Mouse (Mus musculus): ENCODE results near the gene Sf3b3.

Sf3b3 gene

GRCm38 (mm10) chr8:110847645-110848495, 1.3 kb upstream of the Sf3b3 start:
- no peak for DNase-seq (ENCODE audit: low spot score)

GRCm38 (mm10) chr8:110847171-110847549, 573 bp upstream of the Sf3b3 start:
- no peak for DNase-seq (ENCODE audit: low spot score)

GRCm38 (mm10) chr8:110845821-110846404, 674 bp downstream of the Sf3b3 start:
- no peak for DNase-seq (ENCODE audit: low spot score)

GRCm38 (mm10) chr8:110844941-110845340, 1.6 kb downstream of the Sf3b3 start:
- DNase-seq (ENCODE audit: low spot score): no peak

- DNase-seq (ENCODE audit: low spot score): no peak
Observed at GRCm38 (mm10) chr8:110843207-110843606, 3.4 kb downstream of the Sf3b3 start.

- DNase-seq (ENCODE audit: low spot score): no peak
Observed at GRCm38 (mm10) chr8:110842012-110842574, 4.5 kb downstream of the Sf3b3 start.

- no peak for DNase-seq (ENCODE audit: low spot score)
Observed at GRCm38 (mm10) chr8:110831956-110832355, 14.6 kb downstream of the Sf3b3 start.

- no peak for DNase-seq (ENCODE audit: low spot score)
Observed at GRCm38 (mm10) chr8:110828511-110828910, 18.1 kb downstream of the Sf3b3 start.

- DNase-seq (ENCODE audit: low spot score): no peak
Observed at GRCm38 (mm10) chr8:110824861-110825260, 21.7 kb downstream of the Sf3b3 start.

GRCm38 (mm10) chr8:110821960-110822359, 24.6 kb downstream of the Sf3b3 start:
- no peak for DNase-seq (ENCODE audit: low spot score)

- DNase-seq (ENCODE audit: low spot score): no peak
Observed at GRCm38 (mm10) chr8:110820257-110820656, 26.3 kb downstream of the Sf3b3 start.

GRCm38 (mm10) chr8:110818593-110818992, 28.0 kb downstream of the Sf3b3 start:
- DNase-seq (ENCODE audit: low spot score): no peak

GRCm38 (mm10) chr8:110816990-110817389, 29.6 kb downstream of the Sf3b3 start:
- DNase-seq (ENCODE audit: low spot score): no peak

GRCm38 (mm10) chr8:110815308-110815707, 31.3 kb downstream of the Sf3b3 start:
- no peak for DNase-seq (ENCODE audit: low spot score)

- no peak for DNase-seq (ENCODE audit: low spot score)
Observed at GRCm38 (mm10) chr8:110813081-110813812, 33.3 kb downstream of the Sf3b3 start.

- DNase-seq (ENCODE audit: low spot score): no peak
Observed at GRCm38 (mm10) chr8:110812349-110813080, 34.1 kb downstream of the Sf3b3 start.

GRCm38 (mm10) chr8:110811793-110812192, 34.8 kb downstream of the Sf3b3 start:
- no peak for DNase-seq (ENCODE audit: low spot score)

GRCm38 (mm10) chr8:110811116-110811515, 35.5 kb downstream of the Sf3b3 start:
- DNase-seq (ENCODE audit: low spot score): no peak

- DNase-seq (ENCODE audit: low spot score): no peak
Observed at GRCm38 (mm10) chr8:110810481-110811065, 36.0 kb downstream of the Sf3b3 start.

GRCm38 (mm10) chr8:110809831-110810230, 36.8 kb downstream of the Sf3b3 start:
- no peak for DNase-seq (ENCODE audit: low spot score)

All from ovary, postnatal 10 days (tissue).